Mouse (Mus musculus): Measurements from ENCODE around the gene Pradc1.

DNA sequence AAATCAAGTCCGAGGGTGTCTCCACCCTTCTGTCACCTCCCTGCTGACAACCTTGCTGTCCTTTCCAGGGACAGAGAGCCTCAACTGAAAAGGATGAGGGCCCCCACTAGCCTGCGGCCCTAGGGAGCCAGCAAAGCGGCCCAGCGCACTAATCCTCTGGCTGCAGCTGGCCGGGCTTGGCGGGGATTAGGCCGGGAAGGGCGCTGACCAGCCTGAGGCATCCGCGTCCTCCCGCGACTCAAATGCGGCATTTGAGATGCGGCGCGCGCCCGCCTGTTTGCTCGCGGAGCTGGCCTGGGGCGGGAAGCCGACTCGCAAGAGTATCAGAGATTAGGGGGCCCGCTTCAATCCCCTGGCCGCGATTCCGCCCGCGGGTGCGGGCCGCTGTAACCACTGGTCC is 42.8 kb downstream of the Pradc1 start:
- TF ChIP-seq TAL1 (conservative IDR thresholded peaks at IDR 0.05; ENCODE audit: low read depth, low read length) (no peak), CTCF (IDR thresholded peaks at IDR 0.05; ENCODE audit: low read depth, low read length) (no peak), GATA1 (IDR thresholded peaks at IDR 0.05; ENCODE audit: borderline replicate concordance, low read length) (no peak), GATA2 (IDR thresholded peaks at IDR 0.05; ENCODE audit: borderline replicate concordance, low read depth, low read length) (no peak), POLR2AphosphoS5 (IDR thresholded peaks at IDR 0.05; ENCODE audit: insufficient replicate concordance, low read depth, low read length) (no peak)

Data from G1E (cell line).